Mouse (Mus musculus): Measurements from ENCODE around the gene Lrrfip2. TPM values are rescaled to one million over a fixed set of nuclear protein-coding genes. Genes with fewer than 3 reads are reported as not detected.

Gene Lrrfip2
- total and polyA plus RNA-seq, 2 experiments, result 9.7 to 37.8 TPM

GRCm38 (mm10) chr9:111100406-111100805 is 17.0 kb upstream of the Lrrfip2 start:
- Histone ChIP-seq H3K36me3 (ENCODE audit: control insufficient read depth, insufficient read depth, low read length) (no peaks in the 10 kb centered on the region), H3K9ac (ENCODE audit: low read depth, low read length) (no peak overlapping the region), H3K27me3 (ENCODE audit: control insufficient read depth, insufficient read depth, low read length) (no peaks in the 10 kb centered on the region), H3K4me1 (ENCODE audit: control insufficient read depth, insufficient read depth, low read length) (peaks cover 7% of the 10 kb centered on the region), H3K27ac (replicated peaks; ENCODE audit: insufficient read depth, low read depth, low read length) (no peak overlapping the region), H3K79me2 (ENCODE audit: control insufficient read depth, insufficient read depth, low read length) (no peaks in the 10 kb centered on the region), H3K4me3 (ENCODE audit: insufficient read depth, low read depth, low read length) (no peak overlapping the region)
- 94% methylated on average over 3 of the region's 3 CpGs for WGBS
- no peak for DNase-seq (ENCODE audit: extremely low read depth, low read depth, low spot score)
- no peak for TF ChIP-seq CTCF (IDR thresholded peaks at IDR 0.05; ENCODE audit: low read depth, low read length)
- no peak for TF ChIP-seq POLR2A (IDR thresholded peaks at IDR 0.05; ENCODE audit: extremely low read depth, insufficient read depth, low read length)

DNA sequence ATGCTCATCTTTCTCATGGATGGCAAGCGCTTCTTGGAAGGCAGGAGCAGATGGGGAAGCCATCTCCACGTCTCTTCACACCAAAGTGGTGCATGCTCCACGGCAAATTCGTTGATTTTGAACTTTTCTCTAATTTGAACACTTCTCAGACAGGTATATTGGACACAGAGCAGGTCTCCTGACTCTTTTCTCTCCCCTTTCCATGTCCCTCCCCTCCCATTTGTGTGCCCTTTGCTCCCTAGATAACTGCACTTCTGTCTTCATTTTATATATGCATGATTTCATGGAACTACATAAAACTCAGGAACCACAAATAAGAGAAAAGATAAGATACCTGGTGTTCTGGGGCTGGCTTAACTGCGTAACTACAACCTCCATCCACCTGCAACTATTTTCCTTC is 14.1 kb upstream of the Lrrfip2 start:
- H3K27me3 ChIP-seq (ENCODE audit: control insufficient read depth, insufficient read depth, low read length), result no peaks in the 10 kb centered on the region
- H3K9ac ChIP-seq (ENCODE audit: low read depth, low read length), result no peak overlapping the region
- no peak overlapping the region for H3K27ac ChIP-seq (replicated peaks; ENCODE audit: insufficient read depth, low read depth, low read length)
- H3K79me2 ChIP-seq (ENCODE audit: control insufficient read depth, insufficient read depth, low read length), result no peaks in the 10 kb centered on the region
- H3K4me3 ChIP-seq (ENCODE audit: insufficient read depth, low read depth, low read length), result no peak overlapping the region
- no peaks in the 10 kb centered on the region for H3K36me3 ChIP-seq (ENCODE audit: control insufficient read depth, insufficient read depth, low read length)
- no peak for DNase-seq (ENCODE audit: extremely low read depth, low read depth, low spot score)
- TF ChIP-seq CTCF (IDR thresholded peaks at IDR 0.05; ENCODE audit: low read depth, low read length), result no peak
- TF ChIP-seq POLR2A (IDR thresholded peaks at IDR 0.05; ENCODE audit: extremely low read depth, insufficient read depth, low read length), result no peak
- 89% methylated on average over 5 of the region's 5 CpGs for WGBS
- H3K4me1 ChIP-seq (ENCODE audit: control insufficient read depth, insufficient read depth, low read length), result peaks cover 8% of the 10 kb centered on the region

GRCm38 (mm10) chr9:111103893-111104292 is 13.5 kb upstream of the Lrrfip2 start:
- Histone ChIP-seq H3K27me3 (ENCODE audit: control insufficient read depth, insufficient read depth, low read length) (no peaks in the 10 kb centered on the region), H3K79me2 (ENCODE audit: control insufficient read depth, insufficient read depth, low read length) (no peaks in the 10 kb centered on the region), H3K9ac (ENCODE audit: low read depth, low read length) (no peak overlapping the region), H3K27ac (replicated peaks; ENCODE audit: insufficient read depth, low read depth, low read length) (no peak overlapping the region), H3K36me3 (ENCODE audit: control insufficient read depth, insufficient read depth, low read length) (no peaks in the 10 kb centered on the region), H3K4me3 (ENCODE audit: insufficient read depth, low read depth, low read length) (no peak overlapping the region), H3K4me1 (ENCODE audit: control insufficient read depth, insufficient read depth, low read length) (peaks cover 8% of the 10 kb centered on the region)
- TF ChIP-seq POLR2A (IDR thresholded peaks at IDR 0.05; ENCODE audit: extremely low read depth, insufficient read depth, low read length), result no peak
- no peak for TF ChIP-seq CTCF (IDR thresholded peaks at IDR 0.05; ENCODE audit: low read depth, low read length)
- 86% methylated on average over 5 of the region's 5 CpGs for WGBS
- no peak for DNase-seq (ENCODE audit: extremely low read depth, low read depth, low spot score)

DNA sequence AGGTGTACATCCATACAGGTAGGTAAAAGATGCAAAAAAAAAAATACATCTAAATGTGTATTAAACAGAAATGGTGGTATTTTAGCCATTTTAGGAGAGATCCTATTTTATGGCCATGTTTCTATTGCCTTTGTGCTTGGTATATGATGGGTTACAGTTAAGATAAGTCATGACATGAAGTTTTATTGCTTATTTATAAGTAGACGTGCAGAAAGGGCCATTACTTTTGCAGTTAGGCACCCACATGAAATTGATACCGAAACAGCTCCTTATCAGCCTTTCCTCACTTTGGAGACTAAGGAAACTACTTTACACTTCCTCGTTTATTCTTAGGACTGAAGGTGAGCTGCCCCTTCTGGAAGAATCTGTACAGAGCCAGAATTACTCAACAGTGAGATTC is 9.5 kb upstream of the Lrrfip2 start:
- Histone ChIP-seq H3K4me1 (ENCODE audit: control insufficient read depth, insufficient read depth, low read length) (peaks cover 8% of the 10 kb centered on the region), H3K27me3 (ENCODE audit: control insufficient read depth, insufficient read depth, low read length) (no peaks in the 10 kb centered on the region), H3K4me3 (ENCODE audit: insufficient read depth, low read depth, low read length) (no peak overlapping the region), H3K9ac (ENCODE audit: low read depth, low read length) (no peak overlapping the region), H3K27ac (replicated peaks; ENCODE audit: insufficient read depth, low read depth, low read length) (no peak overlapping the region), H3K36me3 (ENCODE audit: control insufficient read depth, insufficient read depth, low read length) (no peaks in the 10 kb centered on the region), H3K79me2 (ENCODE audit: control insufficient read depth, insufficient read depth, low read length) (no peaks in the 10 kb centered on the region)
- 74% methylated on average over 3 of the region's 3 CpGs for WGBS
- DNase-seq (ENCODE audit: extremely low read depth, low read depth, low spot score), result no peak
- TF ChIP-seq POLR2A (IDR thresholded peaks at IDR 0.05; ENCODE audit: extremely low read depth, insufficient read depth, low read length), result no peak
- TF ChIP-seq CTCF (IDR thresholded peaks at IDR 0.05; ENCODE audit: low read depth, low read length), result no peak

GRCm38 (mm10) chr9:111117794-111118251 is 431 bp downstream of the Lrrfip2 start:
- under 1% methylated on average over 56 of the region's 56 CpGs for WGBS
- DNase-seq (ENCODE audit: extremely low read depth, low read depth, low spot score), result peak; percentile 49
- TF ChIP-seq CTCF (IDR thresholded peaks at IDR 0.05; ENCODE audit: low read depth, low read length), result no peak
- TF ChIP-seq POLR2A (IDR thresholded peaks at IDR 0.05; ENCODE audit: extremely low read depth, insufficient read depth, low read length), result peak; percentile 82
- H3K9ac ChIP-seq (ENCODE audit: low read depth, low read length), result peak overlapping the region; percentile 99
- peaks cover 3% of the 10 kb centered on the region; the same call in 1 of the 2 replicates for H3K36me3 ChIP-seq (ENCODE audit: control insufficient read depth, insufficient read depth, low read length)
- H3K27ac ChIP-seq (replicated peaks; ENCODE audit: insufficient read depth, low read depth, low read length), result peak overlapping the region; percentile 91
- H3K79me2 ChIP-seq (ENCODE audit: control insufficient read depth, insufficient read depth, low read length), result peaks cover 12% of the 10 kb centered on the region; the same call in 1 of the 2 replicates
- no peaks in the 10 kb centered on the region for H3K27me3 ChIP-seq (ENCODE audit: control insufficient read depth, insufficient read depth, low read length)
- peaks cover 16% of the 10 kb centered on the region for H3K4me1 ChIP-seq (ENCODE audit: control insufficient read depth, insufficient read depth, low read length)
- H3K4me3 ChIP-seq (ENCODE audit: insufficient read depth, low read depth, low read length), result peak overlapping the region; percentile 80

DNA sequence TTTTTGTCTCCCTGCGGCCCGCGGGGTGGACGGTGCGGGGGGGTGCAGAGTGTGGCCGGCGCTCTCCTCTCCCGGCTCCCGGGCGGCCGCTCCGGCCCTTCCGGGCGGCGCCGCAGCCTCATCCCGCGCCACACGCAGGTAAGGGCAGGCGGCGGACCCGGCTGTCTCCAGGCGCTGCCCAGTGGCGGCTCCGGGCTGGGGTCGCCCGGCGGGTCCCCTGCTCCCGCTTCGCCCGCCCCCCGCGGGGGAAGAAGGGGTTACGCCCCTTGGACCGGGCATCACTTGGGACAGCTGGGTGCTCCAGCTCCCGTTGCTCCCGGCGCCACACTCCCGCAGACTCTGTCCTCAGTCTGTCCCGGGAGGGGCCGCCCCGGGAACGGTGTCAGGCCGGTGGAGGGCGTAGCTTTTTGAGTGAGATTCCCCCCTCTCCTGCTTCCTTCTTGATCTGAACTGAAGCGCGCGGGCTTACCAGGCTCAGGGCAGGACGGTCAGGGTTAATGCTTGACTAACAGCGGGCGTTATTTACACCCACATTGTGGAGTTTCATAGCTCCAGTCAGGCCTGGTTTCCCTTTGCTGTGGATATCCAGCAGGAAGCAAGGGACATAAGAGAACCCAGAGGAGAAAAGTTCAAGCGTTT is 979 bp downstream of the Lrrfip2 start:
- Histone ChIP-seq H3K4me1 (ENCODE audit: control insufficient read depth, insufficient read depth, low read length) (peaks cover 18% of the 10 kb centered on the region), H3K27ac (replicated peaks; ENCODE audit: insufficient read depth, low read depth, low read length) (peak overlapping the region; percentile 91), H3K79me2 (ENCODE audit: control insufficient read depth, insufficient read depth, low read length) (peaks cover 12% of the 10 kb centered on the region; the same call in 1 of the 2 replicates), H3K27me3 (ENCODE audit: control insufficient read depth, insufficient read depth, low read length) (no peaks in the 10 kb centered on the region), H3K36me3 (ENCODE audit: control insufficient read depth, insufficient read depth, low read length) (peaks cover 3% of the 10 kb centered on the region; the same call in 1 of the 2 replicates), H3K9ac (ENCODE audit: low read depth, low read length) (peak overlapping the region; percentile 99), H3K4me3 (ENCODE audit: insufficient read depth, low read depth, low read length) (peak overlapping the region; percentile 80)
- under 1% methylated on average over 39 of the region's 52 CpGs for WGBS
- TF ChIP-seq POLR2A (IDR thresholded peaks at IDR 0.05; ENCODE audit: extremely low read depth, insufficient read depth, low read length) (no peak), CTCF (IDR thresholded peaks at IDR 0.05; ENCODE audit: low read depth, low read length) (no peak)
- peak; percentile 86 for DNase-seq (ENCODE audit: extremely low read depth, low read depth, low spot score)

Data from liver, adult 2 months (tissue).